Mouse (Mus musculus) left cerebral cortex, postnatal 25 days (tissue): ENCODE results near the gene Aspdh. TPM values are rescaled to one million over a fixed set of nuclear protein-coding genes. Genes with fewer than 3 reads are reported as not detected.

ENCODE experiments used
- DNase-seq, 2 experiments: peaks; one replicate each; pipeline ENCODE4 v3.0.0; 2022; ENCODE audit warnings: low spot score in 2 of 2, mixed read lengths in 1 of 2
- intact Hi-C: fragments of 180-260 bp; cut with DNase I; formaldehyde crosslinking; loops from one replicate; pipeline ENCODE4 v1.15.1; 2025
- microRNA-seq, 2 experiments: library from miRNA; unstranded; fragments of <30 nt; microRNA quantifications; one replicate each; pipeline ENCODE4 v1.2.0; 2022
- total RNA-seq, 2 experiments: library from RNA; stranded (reverse); gene quantifications; 2 replicates each; pipeline ENCODE4 v1.2.3; 2021

Gene Aspdh
- total RNA-seq, 2 experiments from 2014 or later = 9.6 to 10.1 TPM

- intact Hi-C loops = no loop called here
- DNase-seq = no peak
Observed at GRCm38 (mm10) chr7:44492166-44492826, 27.1 kb downstream of the Aspdh start.

DNA sequence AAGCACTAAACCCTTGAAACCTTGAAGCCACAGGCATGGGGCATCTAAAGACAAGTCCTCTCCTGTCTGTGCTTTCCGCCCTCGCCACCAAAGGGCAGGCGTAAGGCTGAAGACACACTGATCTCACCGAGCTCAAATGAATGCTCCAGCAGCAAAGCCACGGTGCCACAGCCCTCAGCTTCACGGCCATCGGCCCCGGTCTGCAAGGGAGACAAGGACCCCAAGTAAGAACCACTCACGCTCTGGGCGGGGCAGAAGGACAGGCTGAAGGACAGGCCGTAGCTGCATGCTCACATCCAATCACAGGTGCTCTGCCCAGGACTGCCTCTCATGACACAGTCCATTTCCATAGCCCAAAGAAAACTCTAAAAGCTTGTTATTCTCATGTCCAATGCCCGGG, 29.5 kb downstream of the Aspdh start:
- DNase-seq = no peak
- intact Hi-C loops = no loop called here

GRCm38 (mm10) chr7:44495086-44495485, 29.9 kb downstream of the Aspdh start:
- no peak for DNase-seq
- intact Hi-C loops = no loop called here

DNA sequence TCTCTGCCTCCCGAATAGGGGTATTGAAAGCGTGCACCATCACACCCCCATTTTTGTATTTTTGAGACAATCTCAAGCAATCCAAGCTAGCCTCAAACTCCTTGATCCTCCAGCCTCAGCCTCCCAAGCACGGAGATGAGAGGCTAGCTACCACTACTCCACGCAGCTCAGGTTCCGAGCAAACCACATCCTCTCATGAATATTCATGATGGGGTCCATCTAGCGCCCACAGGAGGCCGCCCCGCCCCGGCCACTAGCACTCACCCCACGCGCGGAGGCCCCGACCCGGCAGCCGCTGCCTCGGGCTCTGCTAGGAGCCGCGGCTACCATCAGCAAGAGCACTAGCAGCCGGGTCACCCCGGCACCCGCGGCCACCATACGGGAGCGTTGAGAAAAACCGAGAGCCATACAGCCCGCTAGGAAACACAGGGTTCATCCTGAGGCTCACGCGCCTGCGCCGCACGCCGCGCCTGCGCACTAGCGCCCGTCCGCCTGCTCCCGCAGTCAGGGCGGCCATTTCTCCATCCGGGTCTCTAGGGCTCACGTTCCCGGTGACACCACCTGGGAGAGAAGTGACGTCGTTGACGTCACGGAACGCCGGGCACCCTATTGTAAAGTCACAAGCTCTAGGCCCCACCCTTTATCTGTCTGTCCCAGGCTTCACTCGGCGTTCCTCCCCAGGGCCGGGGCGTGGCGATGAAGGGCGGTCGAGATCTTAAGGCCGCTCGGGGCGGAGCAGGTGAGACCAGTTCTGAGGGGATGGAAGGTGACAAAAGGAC, 31.0 kb downstream of the Aspdh start, which contains the start of the genes Emc10 and Fam71e1:
TSS of gene Emc10 (minus strand) at position 538 of the 779 bp plus-strand sequence.
TSS of gene Fam71e1 (plus strand) at position 590 of the 779 bp plus-strand sequence.
- intact Hi-C loops = loop anchor here (2.0 kb wide), 1 partner anchor 53 kb away; the partner anchor contains the start of gene Pold1

DNA sequence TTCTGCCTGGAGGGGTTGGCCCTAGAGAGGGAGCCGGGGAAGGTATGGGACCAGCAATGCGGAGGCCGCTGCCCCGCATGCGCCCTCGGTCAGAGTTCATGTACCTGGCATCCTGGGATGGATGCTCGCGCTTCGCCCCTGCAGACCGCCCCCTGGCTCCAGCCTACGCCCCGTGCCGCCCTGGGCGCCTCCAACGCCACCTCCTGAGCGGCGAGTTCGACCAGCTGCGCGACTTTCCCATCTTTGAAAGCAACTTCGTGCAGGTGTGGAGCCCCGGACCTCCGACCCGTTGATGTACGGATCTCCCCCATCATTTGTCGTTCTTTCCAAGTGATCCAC, 31.5 kb downstream of the Aspdh start:
- no peak for DNase-seq
- intact Hi-C loops = loop anchor here (2.0 kb wide), 1 partner anchor 52 kb away; the partner anchor contains the start of gene Pold1

More for the DNA sequence above, 31.0 kb downstream of the Aspdh start, which contains the start of the genes Emc10 and Fam71e1:
- DNase-seq = peak; percentile 98 to 99

- no peak for DNase-seq
- intact Hi-C loops = loop anchor here (2.0 kb wide), 1 partner anchor 51 kb away; the partner anchor contains the start of gene Pold1
Observed at GRCm38 (mm10) chr7:44497361-44498055, 32.3 kb downstream of the Aspdh start.

- DNase-seq = no peak
Observed at GRCm38 (mm10) chr7:44498922-44499321, 33.7 kb downstream of the Aspdh start.

GRCm38 (mm10) chr7:44500046-44500445, 34.9 kb downstream of the Aspdh start:
- intact Hi-C loops = loop anchor here (2.0 kb wide), 1 partner anchor 61 kb away; no protein-coding TSS in a partner anchor

More at GRCm38 (mm10) chr7:44498922-44499321, 33.7 kb downstream of the Aspdh start:
- intact Hi-C loops = no loop called here

GRCm38 (mm10) chr7:44501563-44502115, 36.4 kb downstream of the Aspdh start:
- intact Hi-C loops = loop anchor here (2.0 kb wide), 2 partner anchors 59 to 147 kb away; no protein-coding TSS in a partner anchor
- DNase-seq = peak; percentile 75 to 76

More at GRCm38 (mm10) chr7:44500046-44500445, 34.9 kb downstream of the Aspdh start:
- no peak for DNase-seq

GRCm38 (mm10) chr7:44507491-44507890, 42.3 kb downstream of the Aspdh start:
- intact Hi-C loops = no loop called here
- no peak for DNase-seq

Small RNA genes lying within 50 kb of the gene (microRNA-seq; reads per million reads assigned to microRNA genes)
- 6.4 reads per million in 2 experiments for gene Mir7052

Other genes starting within 250 kb of the Aspdh start
- not detected for gene Klk1b5, start 249.4 kb upstream of the Aspdh start, total RNA-seq
- gene Klk1, start 240.0 kb upstream of the Aspdh start, total RNA-seq = not detected
- gene Gm36864, start 229.2 kb upstream of the Aspdh start, total RNA-seq = not detected
- 1 to 10 TPM; 1.1 to 1.6 TPM for gene 1700028J19Rik, start 218.7 kb upstream of the Aspdh start, total RNA-seq
- 10 to 100 TPM; 72.5 to 73.5 TPM for gene 2410002F23Rik, start 218.7 kb upstream of the Aspdh start, total RNA-seq
- not detected for gene Acp4, start 208.0 kb upstream of the Aspdh start, total RNA-seq
- gene Gm15517, start 203.9 kb upstream of the Aspdh start, total RNA-seq = not detected
- gene Clec11a, start 158.5 kb upstream of the Aspdh start, total RNA-seq = 1 to 10 TPM; 3.5 to 3.9 TPM
- 100 to 1,000 TPM; 571 to 587 TPM for gene Shank1, start 155.1 kb upstream of the Aspdh start, total RNA-seq
- 10 to 100 TPM; 60.0 to 65.0 TPM for gene Syt3, start 81.3 kb upstream of the Aspdh start, total RNA-seq
- gene 1700008O03Rik, start 79.6 kb upstream of the Aspdh start, total RNA-seq = 1 to 10 TPM; 1.9 to 2.2 TPM
- 100 to 1,000 TPM; 268 to 278 TPM for gene Lrrc4b, start 36.4 kb upstream of the Aspdh start, total RNA-seq
- gene Josd2, start 2.6 kb downstream of the Aspdh start, total RNA-seq = 10 to 100 TPM; 73.6 to 86.0 TPM
- 100 to 1,000 TPM; 165 to 173 TPM for gene Emc10, start 31.1 kb downstream of the Aspdh start, total RNA-seq
- gene Fam71e1, start 31.2 kb downstream of the Aspdh start, total RNA-seq = 10 to 100 TPM; 17.4 to 18.9 TPM
- gene Mybpc2, start 59.3 kb downstream of the Aspdh start, total RNA-seq = not detected
- under 1 TPM in 1 of 2 experiments, not detected in 1; 0.11 TPM for gene Spib, start 66.7 kb downstream of the Aspdh start, total RNA-seq
- 1 to 10 TPM; 5.7 to 6.0 TPM for gene Pold1, start 83.5 kb downstream of the Aspdh start, total RNA-seq
- 10 to 100 TPM; 64.6 to 68.6 TPM for gene Nr1h2, start 88.6 kb downstream of the Aspdh start, total RNA-seq
- under 1 TPM in 1 of 2 experiments, not detected in 1; 0.21 TPM for gene Napsa, start 107.0 kb downstream of the Aspdh start, total RNA-seq
- 10 to 100 TPM; 85.1 to 94.3 TPM for gene Kcnc3, start 125.3 kb downstream of the Aspdh start, total RNA-seq
- 10 to 100 TPM; 15.4 to 20.6 TPM for gene Myh14, start 205.5 kb downstream of the Aspdh start, total RNA-seq
- gene Izumo2, start 243.4 kb downstream of the Aspdh start, total RNA-seq = not detected